Mouse (Mus musculus) testis, adult 2 months (tissue): ENCODE measurements at regions not wholly inside any gene's neighbourhood (a gene's known extent, or its start where the extent isn't known, plus 50 kb on each side); places are given as distances from the start of the nearest gene placed in this dataset.

Source experiments
- CTCF ChIP-seq: fragments of 200-500 bp; IDR thresholded peaks from 2 replicates; pipeline ENCODE4 v1.5.1; 2012; ENCODE audit warnings: low read depth, mild to moderate bottlenecking, inconsistent platforms, low read length, moderate library complexity; ENCODE audit not compliant: control insufficient read depth, insufficient read depth, insufficient replicate concordance
- POLR2A ChIP-seq: fragments of 200-500 bp; IDR thresholded peaks from 2 replicates; pipeline ENCODE4 v1.6.1; 2012; ENCODE audit warnings: low read depth, mild to moderate bottlenecking, inconsistent platforms, low read length, moderate library complexity; ENCODE audit not compliant: control insufficient read depth

GRCm38 (mm10) chr15:11597021-11597420 is 197.6 kb upstream of the Tars start:
- TF ChIP-seq POLR2A (no peak), CTCF (no peak)
